Mouse (Mus musculus): Measurements from ENCODE around the gene Vsig2.

GRCm38 (mm10) chr9:37517467-37517866 is 21.6 kb upstream of the Vsig2 start:
- TF ChIP-seq CTCF (IDR thresholded peaks at IDR 0.05; ENCODE audit: borderline replicate concordance, insufficient read depth, low read length) (no peak), POLR2A (IDR thresholded peaks at IDR 0.05; ENCODE audit: low read depth, low read length) (no peak)

Measured in embryonic fibroblast, embryonic 13.5 days (primary cell).